Mouse (Mus musculus): ENCODE measurements at regions not wholly inside any gene's neighbourhood (a gene's known extent, or its start where the extent isn't known, plus 50 kb on each side); places are given as distances from the start of the nearest gene placed in this dataset.

- Histone ChIP-seq H3K27me3 (replicated peaks) (peaks cover 16% of the 10 kb centered on the region; the same call in 1 of the 2 replicates), H3K36me3 (no peaks in the 10 kb centered on the region), H3K4me3 (replicated peaks) (no peak overlapping the region), H3K4me2 (no peak overlapping the region), H3K27ac (replicated peaks) (no peak overlapping the region), H3K4me1 (no peaks in the 10 kb centered on the region), H3K9ac (replicated peaks) (no peak overlapping the region), H3K9me3 (replicated peaks) (no peaks in the 10 kb centered on the region)
- ATAC-seq (ENCODE audit: low FRiP score), result no peak
- WGBS, result 34% methylated on average over 11 of the region's 11 CpGs
Observed at GRCm38 (mm10) chr13:72849841-72850240, 221.2 kb downstream of the Irx2 start.

- Histone ChIP-seq H3K4me1 (no peaks in the 10 kb centered on the region), H3K9ac (replicated peaks) (no peak overlapping the region), H3K4me3 (replicated peaks) (no peak overlapping the region), H3K27ac (replicated peaks) (no peak overlapping the region), H3K27me3 (replicated peaks) (peaks cover 16% of the 10 kb centered on the region; the same call in 1 of the 2 replicates), H3K36me3 (no peaks in the 10 kb centered on the region), H3K4me2 (no peak overlapping the region), H3K9me3 (replicated peaks) (no peaks in the 10 kb centered on the region)
- 65% methylated on average over 4 of the region's 4 CpGs for WGBS
- no peak for ATAC-seq (ENCODE audit: low FRiP score)
Observed at GRCm38 (mm10) chr13:72852896-72853295, 224.3 kb downstream of the Irx2 start.

DNA sequence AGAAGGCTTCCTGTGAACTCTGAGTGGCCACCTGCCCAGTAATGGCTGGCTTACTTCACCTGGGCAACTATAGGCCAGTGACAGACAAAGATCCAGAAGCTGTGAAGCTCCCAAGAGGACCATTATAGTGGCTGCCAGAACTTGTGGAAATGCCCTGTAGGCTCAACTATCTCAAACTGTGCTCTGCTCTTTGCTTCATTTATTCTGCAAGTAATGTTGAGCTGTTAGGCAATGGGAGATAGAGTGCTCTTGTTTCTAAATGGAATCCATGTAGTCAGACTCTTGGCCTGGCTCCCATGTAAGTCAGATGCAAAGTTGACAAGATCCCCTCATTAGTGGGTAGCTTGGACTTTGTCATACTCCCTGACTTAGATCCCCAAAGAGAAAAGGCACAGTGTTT lies 247.3 kb downstream of the Irx2 start:
- Histone ChIP-seq H3K36me3 (no peaks in the 10 kb centered on the region), H3K27me3 (replicated peaks) (no peaks in the 10 kb centered on the region), H3K9ac (replicated peaks) (no peak overlapping the region), H3K9me3 (replicated peaks) (no peaks in the 10 kb centered on the region), H3K4me2 (no peak overlapping the region), H3K4me3 (replicated peaks) (no peak overlapping the region), H3K27ac (replicated peaks) (no peak overlapping the region), H3K4me1 (no peaks in the 10 kb centered on the region)
- ATAC-seq (ENCODE audit: low FRiP score), result no peak

DNA sequence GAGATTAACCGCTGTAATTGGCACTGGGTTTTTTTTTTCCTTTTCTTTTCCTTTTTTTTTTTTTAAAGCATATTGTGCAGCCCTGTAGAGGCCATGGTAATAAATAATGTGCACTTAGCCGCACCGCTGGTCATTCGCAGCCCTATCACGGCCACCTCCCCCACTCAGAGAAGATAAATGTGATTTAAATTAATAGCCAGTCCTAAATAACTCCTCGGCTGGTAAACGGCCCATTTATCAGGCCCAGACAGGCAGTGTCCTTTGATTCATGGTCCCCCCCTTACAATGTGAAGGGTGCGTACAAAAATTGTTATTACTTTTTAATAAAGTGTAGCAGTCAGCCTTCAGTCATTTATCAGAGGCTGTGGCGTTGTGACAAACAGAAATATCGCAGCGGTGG lies 266.4 kb downstream of the Irx2 start:
- WGBS, result 13% methylated on average over 11 of the region's 11 CpGs
- H3K4me2 ChIP-seq, result no peak overlapping the region
- peak; percentile 69 for ATAC-seq (ENCODE audit: low FRiP score)

DNA sequence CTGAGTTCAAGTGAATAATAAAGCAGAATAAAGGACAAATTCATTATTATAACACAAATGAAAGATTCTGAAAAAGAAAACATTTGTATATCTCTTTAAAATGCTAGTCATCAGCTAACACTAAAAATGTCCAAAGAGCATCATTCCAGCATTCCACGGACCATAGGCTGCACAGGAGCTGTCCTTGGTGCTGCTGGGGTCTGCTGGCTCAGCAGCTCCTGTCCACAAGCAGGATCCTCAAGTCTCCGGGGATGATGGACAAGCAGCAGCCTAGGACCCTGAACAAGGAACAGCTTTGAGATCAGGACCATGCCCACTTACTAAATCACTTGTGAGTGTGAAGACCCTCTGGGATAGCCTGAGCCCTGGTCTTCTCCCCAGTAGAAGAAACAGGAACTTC lies 274.0 kb downstream of the Irx2 start:
- Histone ChIP-seq H3K9me3 (replicated peaks) (no peaks in the 10 kb centered on the region), H3K27me3 (replicated peaks) (peaks cover 10% of the 10 kb centered on the region), H3K9ac (replicated peaks) (no peak overlapping the region), H3K4me2 (no peak overlapping the region), H3K4me3 (replicated peaks) (no peak overlapping the region), H3K36me3 (no peaks in the 10 kb centered on the region), H3K27ac (replicated peaks) (no peak overlapping the region), H3K4me1 (no peaks in the 10 kb centered on the region)
- 38% methylated on average over 2 of the region's 2 CpGs for WGBS
- ATAC-seq (ENCODE audit: low FRiP score), result no peak

More for the DNA sequence above, 266.4 kb downstream of the Irx2 start:
- Histone ChIP-seq H3K27me3 (replicated peaks) (peaks cover 29% of the 10 kb centered on the region), H3K9ac (replicated peaks) (no peak overlapping the region), H3K4me1 (peaks cover 16% of the 10 kb centered on the region), H3K4me3 (replicated peaks) (no peak overlapping the region), H3K36me3 (no peaks in the 10 kb centered on the region), H3K27ac (replicated peaks) (no peak overlapping the region), H3K9me3 (replicated peaks) (no peaks in the 10 kb centered on the region)

DNA sequence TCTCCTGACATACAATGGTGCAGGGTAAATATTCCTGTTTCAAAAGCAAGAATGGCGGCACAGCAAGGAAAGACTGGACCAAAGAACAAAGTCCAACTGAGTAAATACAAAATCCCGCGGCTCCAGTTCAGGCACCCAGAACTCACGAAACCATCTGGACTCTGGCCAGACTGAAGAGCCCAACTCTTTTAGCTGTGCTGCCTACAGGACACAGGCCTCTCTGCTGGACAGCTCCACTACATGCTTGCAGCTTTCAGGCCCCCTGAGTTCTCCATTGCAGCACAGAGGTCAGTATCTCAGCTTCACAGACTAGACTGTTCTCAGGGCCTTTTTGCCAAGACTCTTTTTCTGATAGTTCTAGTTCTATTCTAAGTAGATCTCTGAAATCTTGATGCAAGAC lies 290.3 kb downstream of the Irx2 start:
- Histone ChIP-seq H3K9me3 (replicated peaks) (no peaks in the 10 kb centered on the region), H3K9ac (replicated peaks) (no peak overlapping the region), H3K36me3 (no peaks in the 10 kb centered on the region), H3K27me3 (replicated peaks) (no peaks in the 10 kb centered on the region), H3K27ac (replicated peaks) (no peak overlapping the region), H3K4me3 (replicated peaks) (no peak overlapping the region), H3K4me1 (no peaks in the 10 kb centered on the region), H3K4me2 (no peak overlapping the region)
- no peak for ATAC-seq (ENCODE audit: low FRiP score)
- WGBS, result 78% methylated on average over 4 of the region's 4 CpGs

- Histone ChIP-seq H3K27ac (replicated peaks) (no peak overlapping the region), H3K27me3 (replicated peaks) (no peaks in the 10 kb centered on the region), H3K4me1 (no peaks in the 10 kb centered on the region), H3K4me2 (no peak overlapping the region), H3K9me3 (replicated peaks) (no peaks in the 10 kb centered on the region), H3K36me3 (no peaks in the 10 kb centered on the region), H3K9ac (replicated peaks) (no peak overlapping the region), H3K4me3 (replicated peaks) (no peak overlapping the region)
- 24% methylated on average over 1 of the region's 1 CpGs for WGBS
- no peak for ATAC-seq (ENCODE audit: low FRiP score)
Observed at GRCm38 (mm10) chr13:72920368-72920767, 291.7 kb downstream of the Irx2 start.

DNA sequence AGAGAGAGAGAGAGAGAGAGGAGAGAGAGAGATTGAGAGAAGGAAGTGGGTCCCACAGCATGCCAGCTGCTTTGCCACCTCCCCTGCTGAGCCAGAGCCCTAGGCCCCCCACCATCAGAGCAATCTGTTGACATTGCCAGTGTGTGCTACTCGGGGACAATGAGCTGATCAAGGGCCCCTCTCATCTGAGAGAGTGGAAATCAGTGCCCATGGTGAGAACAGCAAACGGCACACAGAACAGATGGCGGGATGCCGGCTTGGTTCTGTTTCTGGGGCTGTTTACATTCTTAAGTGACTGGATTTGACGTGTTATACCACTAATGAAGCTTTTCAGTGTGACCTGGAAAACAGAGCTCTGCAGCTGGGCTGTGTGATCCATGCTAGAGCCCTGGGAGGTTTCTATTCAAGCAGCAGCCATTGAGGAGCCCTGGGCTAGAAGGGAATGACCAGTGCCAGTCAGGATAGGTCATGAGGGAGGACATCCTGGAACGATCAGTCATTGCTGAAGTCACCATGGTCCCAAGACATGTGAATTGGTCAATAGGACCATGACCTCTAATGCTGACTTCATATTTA lies 296.0 kb downstream of the Irx2 start:
- Histone ChIP-seq H3K4me1 (no peaks in the 10 kb centered on the region), H3K27ac (replicated peaks) (no peak overlapping the region), H3K9me3 (replicated peaks) (no peaks in the 10 kb centered on the region), H3K9ac (replicated peaks) (no peak overlapping the region), H3K27me3 (replicated peaks) (no peaks in the 10 kb centered on the region), H3K4me3 (replicated peaks) (no peak overlapping the region), H3K4me2 (no peak overlapping the region), H3K36me3 (no peaks in the 10 kb centered on the region)
- ATAC-seq (ENCODE audit: low FRiP score), result no peak
- 56% methylated on average over 6 of the region's 6 CpGs for WGBS

DNA sequence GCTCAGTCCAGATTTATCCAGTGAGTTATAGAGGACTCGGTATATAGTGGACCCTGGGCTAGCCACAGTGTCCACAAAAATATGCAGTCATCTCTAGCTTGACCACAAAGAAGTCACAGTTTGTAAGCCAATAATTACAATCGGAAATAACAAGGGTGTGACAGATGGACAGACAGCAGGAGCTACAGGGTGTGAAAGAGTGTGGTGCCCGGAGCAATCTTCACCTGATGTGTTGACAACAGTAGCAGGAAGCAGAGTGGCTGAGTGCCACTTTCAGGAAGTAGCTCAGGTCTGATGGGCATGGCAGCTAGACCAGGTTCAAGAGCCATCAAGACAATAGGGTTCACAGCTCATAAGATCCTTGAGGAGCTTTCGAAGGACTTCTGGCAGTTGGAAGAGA lies 308.6 kb downstream of the Irx2 start:
- H3K9me3 ChIP-seq (replicated peaks), result no peaks in the 10 kb centered on the region
- H3K4me2 ChIP-seq, result no peak overlapping the region
- ATAC-seq (ENCODE audit: low FRiP score), result no peak
- no peaks in the 10 kb centered on the region for H3K36me3 ChIP-seq
- no peaks in the 10 kb centered on the region for H3K4me1 ChIP-seq
- 86% methylated on average over 4 of the region's 4 CpGs for WGBS
- H3K27ac ChIP-seq (replicated peaks), result no peak overlapping the region
- H3K4me3 ChIP-seq (replicated peaks), result no peak overlapping the region
- H3K9ac ChIP-seq (replicated peaks), result no peak overlapping the region
- H3K27me3 ChIP-seq (replicated peaks), result no peaks in the 10 kb centered on the region

DNA sequence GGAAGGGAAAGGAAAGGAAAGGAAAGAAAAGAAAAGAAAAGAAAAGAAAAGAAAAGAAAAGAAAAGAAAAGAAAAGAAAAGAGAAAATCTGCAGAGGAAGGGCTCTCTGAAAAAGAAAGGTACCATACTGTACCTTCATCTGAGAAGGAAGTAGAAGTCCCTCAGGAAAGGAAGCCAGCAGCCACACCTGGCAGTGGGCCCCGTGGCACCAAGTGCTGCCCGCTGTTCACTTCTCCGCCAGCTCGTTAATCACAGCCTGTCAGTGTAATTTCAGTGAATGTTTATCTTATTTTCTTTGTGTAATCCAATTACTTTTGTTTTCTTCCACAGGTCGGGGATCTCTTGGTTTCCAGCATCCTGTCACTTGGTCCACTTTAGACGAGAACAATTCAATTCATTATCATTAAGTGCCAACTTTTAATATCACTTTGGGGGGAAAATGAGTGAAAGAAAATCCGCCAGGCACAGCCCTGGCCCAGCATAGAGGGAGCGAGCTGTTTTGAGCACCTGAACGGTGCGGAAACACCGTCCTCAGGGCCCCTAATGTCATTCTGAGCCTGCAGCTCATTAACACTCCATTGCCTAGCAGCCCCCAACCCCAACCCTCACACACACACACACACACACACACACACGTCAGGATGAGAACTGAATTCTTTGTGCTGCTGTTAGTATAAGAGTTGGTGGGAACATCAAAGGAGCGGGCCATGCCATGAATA lies 309.7 kb downstream of the Irx2 start:
- Histone ChIP-seq H3K36me3 (no peaks in the 10 kb centered on the region), H3K27ac (replicated peaks) (no peak overlapping the region), H3K4me1 (no peaks in the 10 kb centered on the region), H3K9ac (replicated peaks) (no peak overlapping the region), H3K27me3 (replicated peaks) (no peaks in the 10 kb centered on the region), H3K4me3 (replicated peaks) (no peak overlapping the region), H3K9me3 (replicated peaks) (no peaks in the 10 kb centered on the region), H3K4me2 (no peak overlapping the region)
- no peak for ATAC-seq (ENCODE audit: low FRiP score)
- WGBS, result 58% methylated on average over 13 of the region's 13 CpGs

GRCm38 (mm10) chr13:72947374-72948165 lies 312.7 kb upstream of the Irx4 start:
- Histone ChIP-seq H3K4me2 (no peak overlapping the region), H3K9me3 (replicated peaks) (no peaks in the 10 kb centered on the region), H3K27me3 (replicated peaks) (no peaks in the 10 kb centered on the region), H3K36me3 (no peaks in the 10 kb centered on the region), H3K4me3 (replicated peaks) (no peak overlapping the region), H3K9ac (replicated peaks) (no peak overlapping the region), H3K27ac (replicated peaks) (no peak overlapping the region), H3K4me1 (no peaks in the 10 kb centered on the region)
- WGBS, result 58% methylated on average over 7 of the region's 7 CpGs
- ATAC-seq (ENCODE audit: low FRiP score), result no peak
